Comparison of ENCODE assay signal across 8 mouse cellular contexts in genomic region chr10:77258704-77259621, GRCm38 (mm10). TPM values are rescaled to one million over a fixed set of nuclear protein-coding genes. Genes with fewer than 3 reads are reported as not detected.
A peak's percentile ranks its signal among the peaks of the same experiment; 100 is the strongest.
DNase-seq lines count a peak whose midpoint lies in the region; ATAC-seq lines count a peak whose summit lies in the region.

Gene Pofut2, plus strand, starts transcription at chr10:77259218.

- ATAC-seq in inflammation-experienced regulatory T-cells, adult 6 months, result peak; percentile 93
- ATAC-seq in megakaryocyte-erythroid progenitor cell, adult 5-6 weeks (replicated peaks; ENCODE audit: low FRiP score, low TSS enrichment, poor library complexity, severe bottlenecking), result peak; percentile 98

- intact Hi-C loops in gastrocnemius, postnatal 14 days (cut with DNase I; ENCODE audit: low total_unique reads), result no loop called here
- intact Hi-C loops in left cerebral cortex, postnatal 10 days (cut with DNase I), result no loop called here

- DNase-seq in adrenal gland, adult (ENCODE audit: inconsistent age in 2 of 2, low spot score in 1 of 2), result peak; percentile 97
- DNase-seq in embryo, embryonic 10.5 days (ENCODE audit: low spot score), result peak; percentile 100
- peak; percentile 97 for DNase-seq in gastrocnemius, postnatal 14 days
- peak; percentile 93 to 98 for DNase-seq in left cerebral cortex, postnatal 10 days (ENCODE audit: extremely low spot score in 1 of 2, low spot score in 2 of 2)
- DNase-seq in right cerebral cortex, postnatal 25 days, result peak; percentile 93
- peak; percentile 93 to 95 for DNase-seq in urinary bladder, postnatal 4 days (ENCODE audit: low spot score in 2 of 2)

RNA-seq across cellular contexts. Expression of gene Pofut2, which starts in this region (rescaled TPM):
- total RNA-seq in gastrocnemius, postnatal 14 days (2021), result 10 to 100 TPM; 26.8 to 31.7 TPM
- polyA plus RNA-seq in inflammation-experienced regulatory T-cells, adult 6 months (2017; shearing (Covaris generic)), result 10 to 100 TPM; 19.4 to 24.9 (median 19.8) TPM
- total RNA-seq in left cerebral cortex, postnatal 10 days (2021), result 10 to 100 TPM; 30.0 to 33.5 TPM
- total RNA-seq in megakaryocyte-erythroid progenitor cell, adult 5-6 weeks (2014; fragmentation: Nextera tagmentation), result 18.3 and 24.5 TPM in 2 replicates
- 7.4 and 14.8 TPM in 2 replicates for total RNA-seq in megakaryocyte-erythroid progenitor cell, adult 5-6 weeks (2017)

Comparison
In these comparisons a context has a peak if more than half of its experiments do, and no peak if none do; other contexts are left out.
1. Peak in every context shown above with its lines: DNase-seq and ATAC-seq.